Mouse (Mus musculus): ENCODE results near the gene Tmem145.

DNA sequence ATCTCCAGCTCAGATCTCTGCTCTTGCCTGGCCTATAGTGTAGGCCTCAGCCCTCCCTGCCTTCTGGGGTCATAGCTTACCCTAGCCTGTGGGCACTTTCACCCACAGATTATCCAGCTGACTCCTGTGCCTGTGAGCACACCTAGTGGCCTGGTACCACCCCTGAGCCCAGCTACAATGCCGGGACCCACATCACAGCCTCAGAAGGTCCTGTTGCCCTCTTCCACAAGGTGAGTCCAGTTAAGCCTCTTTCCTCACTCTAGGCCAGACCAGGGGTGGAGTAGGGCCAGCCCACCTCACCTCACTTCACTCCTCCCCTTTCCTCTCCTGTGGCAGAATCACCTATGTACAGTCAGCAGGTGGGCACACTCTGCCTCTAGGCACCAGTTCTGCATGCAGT, 15.4 kb upstream of the Tmem145 start:
- TF ChIP-seq POLR2A (IDR thresholded peaks at IDR 0.05; ENCODE audit: borderline replicate concordance, extremely low read depth, insufficient read depth, insufficient read length, poor library complexity, severe bottlenecking) (no peak), CTCF (IDR thresholded peaks at IDR 0.05; ENCODE audit: borderline replicate concordance, extremely low read depth, insufficient read depth, insufficient read length) (no peak)

Measured in brain, embryonic 14.5 days (tissue).